Mouse (Mus musculus): ENCODE measurements around the gene Syne1. TPM values are rescaled to one million over a fixed set of nuclear protein-coding genes. Genes with fewer than 3 reads are reported as not detected.

Syne1 gene
- total RNA-seq, 2 experiments from 2014 or later, result 36.1 to 41.6 TPM

GRCm38 (mm10) chr10:5079945-5080468, 471.3 kb downstream of the Syne1 start:
- peak; percentile 84 for ATAC-seq (replicated peaks; ENCODE audit: poor library complexity)

GRCm38 (mm10) chr10:5075724-5076123, 475.6 kb downstream of the Syne1 start:
- ATAC-seq (replicated peaks; ENCODE audit: poor library complexity), result no peak

DNA sequence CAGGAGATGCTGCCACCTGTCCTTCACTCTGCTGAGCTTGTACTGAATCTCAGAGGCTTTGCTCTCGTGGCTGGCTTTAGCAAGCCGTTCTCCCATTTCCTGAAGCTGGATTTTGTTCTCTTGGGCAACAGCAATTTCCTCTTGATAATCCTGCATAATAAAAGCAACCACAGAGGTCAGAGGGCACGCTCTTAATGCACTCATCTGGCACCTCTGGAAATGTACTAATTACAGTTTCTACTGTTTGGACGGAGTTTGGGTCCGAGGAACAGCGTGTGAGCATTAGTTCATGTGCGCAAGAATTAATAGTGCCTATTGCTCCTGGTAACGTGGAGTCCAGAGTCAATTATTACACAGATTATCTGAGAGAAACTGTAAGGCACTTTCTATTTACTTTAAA, 479.2 kb downstream of the Syne1 start:
- no peak for ATAC-seq (replicated peaks; ENCODE audit: poor library complexity)

DNA sequence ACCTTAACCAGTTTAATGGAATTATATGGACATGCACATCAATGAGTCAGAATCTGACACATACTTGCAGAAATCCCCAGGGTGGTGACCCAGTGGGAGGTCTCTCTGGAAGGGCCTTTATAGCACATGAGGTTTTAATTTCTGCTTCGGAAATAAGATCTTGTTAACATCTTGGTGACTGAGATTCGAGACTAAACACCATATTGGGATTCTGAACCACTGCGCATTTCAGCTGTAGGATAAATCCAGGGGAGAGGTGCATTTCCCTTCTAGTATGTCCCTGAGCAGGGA, 480.4 kb downstream of the Syne1 start:
- no peak for ATAC-seq (replicated peaks; ENCODE audit: poor library complexity)

DNA sequence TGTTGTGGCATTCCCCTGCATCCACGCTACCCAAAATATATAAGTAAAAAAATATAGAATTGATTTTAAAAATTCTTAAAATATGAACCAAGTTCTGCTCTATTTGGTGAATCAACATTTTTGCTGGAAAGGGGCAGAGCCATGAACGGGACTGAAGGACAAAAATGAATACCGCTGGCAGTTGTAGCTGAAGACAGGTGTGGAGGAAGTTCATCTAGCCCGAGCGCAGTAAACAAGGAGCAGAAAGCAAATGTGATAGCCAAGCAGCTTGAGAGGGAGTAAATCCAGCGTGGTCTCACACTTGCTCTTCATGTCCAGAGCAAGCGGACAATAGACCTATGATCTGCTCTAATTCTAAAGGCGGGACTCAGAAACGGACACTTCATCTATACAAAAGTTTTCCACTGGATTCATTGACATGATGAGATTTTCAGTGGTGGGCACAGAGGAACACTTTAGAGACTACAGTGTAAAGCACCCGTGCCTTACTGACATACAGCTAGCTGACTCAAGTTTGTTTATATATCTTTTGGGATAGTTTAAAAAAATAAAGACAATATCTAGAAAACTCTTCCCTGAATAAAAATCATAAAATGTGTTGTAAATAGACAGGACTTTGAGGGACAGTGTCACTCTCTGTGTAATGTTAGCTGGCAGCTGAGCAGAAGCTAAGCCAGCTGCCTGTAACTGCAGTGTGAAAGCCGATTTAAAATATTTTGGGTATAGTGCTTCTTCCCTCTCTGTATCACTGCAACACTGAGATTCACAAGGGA, 480.9 kb downstream of the Syne1 start:
- ATAC-seq (replicated peaks; ENCODE audit: poor library complexity), result no peak

DNA sequence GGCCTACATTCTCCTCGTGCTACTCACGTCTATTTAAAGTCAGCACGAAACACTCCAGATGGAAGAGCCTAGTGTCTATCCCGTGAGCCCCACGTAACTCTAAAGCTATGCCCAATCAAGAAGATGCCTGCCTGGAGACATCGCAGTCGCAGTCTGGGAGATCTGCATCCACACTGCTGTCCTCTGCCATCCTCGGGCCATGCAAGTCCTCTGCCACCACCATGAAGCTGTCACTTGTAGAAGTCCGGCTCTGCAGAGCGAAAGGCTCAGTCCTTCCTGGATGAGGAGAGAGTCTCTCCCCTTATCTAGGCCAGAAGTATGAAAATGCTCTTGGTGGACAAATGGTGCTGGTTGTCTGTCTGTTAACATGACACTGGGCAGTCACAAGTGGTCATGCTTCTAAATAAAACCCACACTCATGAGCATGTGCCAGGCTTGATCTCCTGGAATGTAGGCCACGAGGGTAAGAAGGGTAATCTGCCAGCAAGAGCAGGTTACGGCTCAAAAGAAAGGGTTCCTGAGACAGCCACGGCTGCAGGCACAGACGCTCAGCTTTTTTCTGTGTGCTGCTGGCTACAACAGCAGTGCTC, 482.5 kb downstream of the Syne1 start, which contains the start of gene Gm10097:
Gene Gm10097, plus strand, starts transcription at position 517 of the 590 bp plus-strand sequence.
- ATAC-seq (replicated peaks; ENCODE audit: poor library complexity), result no peak

- ATAC-seq (replicated peaks; ENCODE audit: poor library complexity), result peak; percentile 92
Measured at GRCm38 (mm10) chr10:5067113-5067512, 484.2 kb downstream of the Syne1 start.

- ATAC-seq (replicated peaks; ENCODE audit: poor library complexity), result peak; percentile 20; the same call in 1 of the 2 replicates
Measured at GRCm38 (mm10) chr10:5059983-5060382, 491.3 kb downstream of the Syne1 start.

DNA sequence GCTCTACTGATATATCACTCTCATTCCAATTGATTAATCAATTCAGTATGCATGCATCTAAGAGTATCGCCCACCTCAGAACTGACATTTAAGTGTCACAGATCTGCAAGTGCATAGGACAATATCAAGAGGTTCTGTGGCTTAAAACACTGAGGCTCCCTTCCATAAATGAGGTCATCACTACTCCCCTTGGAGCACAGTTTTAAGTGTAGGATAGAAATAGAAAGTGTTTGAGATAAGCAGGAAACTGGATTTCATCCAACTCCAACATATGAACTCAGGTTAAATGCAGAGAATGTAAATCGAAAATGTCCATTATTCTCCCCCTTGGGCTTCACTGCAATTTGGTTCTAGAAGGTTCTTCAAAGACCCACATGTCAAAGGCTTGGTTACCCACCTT, 492.4 kb downstream of the Syne1 start:
- no peak for ATAC-seq (replicated peaks; ENCODE audit: poor library complexity)

- no peak for ATAC-seq (replicated peaks; ENCODE audit: poor library complexity)
Measured at GRCm38 (mm10) chr10:5057661-5058060, 493.6 kb downstream of the Syne1 start.

DNA sequence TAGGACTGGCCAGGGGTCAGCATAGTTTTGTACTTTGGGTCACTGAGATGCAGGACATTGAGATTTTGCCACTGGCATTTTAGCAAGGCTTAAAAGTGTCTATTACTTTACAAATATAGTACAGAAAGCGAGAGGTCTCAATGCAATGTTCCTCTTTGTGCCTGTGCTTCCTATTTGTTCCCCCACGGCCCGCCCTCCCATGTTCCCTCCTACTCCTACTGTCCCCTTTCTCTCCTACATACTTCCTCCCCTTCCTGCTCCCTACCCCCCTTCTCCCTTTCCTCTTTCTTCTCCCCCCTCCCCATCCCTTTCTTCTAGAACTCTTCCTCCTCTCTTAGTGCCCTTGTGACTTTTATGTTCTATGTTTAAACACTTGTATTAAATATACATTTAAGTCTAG, 494.3 kb downstream of the Syne1 start:
- ATAC-seq (replicated peaks; ENCODE audit: poor library complexity), result peak; percentile 46; the same call in 1 of the 2 replicates

DNA sequence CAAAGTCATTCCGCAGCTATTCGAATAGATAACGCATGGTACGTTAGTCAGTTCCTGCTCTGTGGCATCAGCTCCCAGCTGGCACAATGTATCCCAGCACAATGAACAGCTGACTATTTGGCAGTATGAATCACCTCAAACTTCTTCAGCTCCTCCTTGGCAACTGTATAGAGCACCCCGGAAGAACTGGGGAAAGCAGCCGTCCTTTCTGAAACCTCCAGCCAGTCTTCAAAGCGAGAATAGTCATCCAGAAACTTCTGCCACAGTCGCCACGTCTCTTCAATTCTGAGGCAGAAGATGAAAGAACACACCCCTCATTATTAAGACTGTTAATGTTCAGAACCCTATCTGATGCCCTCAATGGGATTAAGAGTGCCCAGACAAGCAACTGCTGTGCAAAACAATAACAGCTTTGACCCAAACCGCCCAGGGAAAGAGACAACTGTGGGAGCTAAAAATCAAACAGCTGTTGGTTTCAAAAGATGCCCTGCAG, 495.0 kb downstream of the Syne1 start:
- ATAC-seq (replicated peaks; ENCODE audit: poor library complexity), result no peak

- 0 out of 2 replicates have a peak, but pooled peaks have one; percentile 42 for ATAC-seq (replicated peaks; ENCODE audit: poor library complexity)
Measured at GRCm38 (mm10) chr10:5045671-5046070, 505.6 kb downstream of the Syne1 start.

DNA sequence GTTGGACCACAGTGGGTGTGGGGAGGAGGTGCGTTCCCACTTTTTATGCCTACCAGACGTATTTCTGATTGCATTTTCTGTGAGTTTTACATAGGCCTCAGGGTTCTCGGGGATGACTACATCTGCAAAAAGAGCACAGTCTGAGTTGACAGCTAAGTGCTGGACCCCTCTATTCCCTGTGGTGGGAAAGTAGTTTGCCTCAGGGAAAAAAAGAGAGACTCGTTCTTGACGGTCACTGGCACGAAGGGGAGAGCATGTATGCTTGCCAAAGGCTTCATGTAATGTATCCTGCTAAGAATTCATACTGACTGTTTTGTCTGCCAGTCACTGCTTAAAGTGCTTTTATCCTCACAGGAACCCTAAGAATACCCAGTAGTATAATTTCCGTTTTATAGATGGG, 506.1 kb downstream of the Syne1 start:
- ATAC-seq (replicated peaks; ENCODE audit: poor library complexity), result no peak

DNA sequence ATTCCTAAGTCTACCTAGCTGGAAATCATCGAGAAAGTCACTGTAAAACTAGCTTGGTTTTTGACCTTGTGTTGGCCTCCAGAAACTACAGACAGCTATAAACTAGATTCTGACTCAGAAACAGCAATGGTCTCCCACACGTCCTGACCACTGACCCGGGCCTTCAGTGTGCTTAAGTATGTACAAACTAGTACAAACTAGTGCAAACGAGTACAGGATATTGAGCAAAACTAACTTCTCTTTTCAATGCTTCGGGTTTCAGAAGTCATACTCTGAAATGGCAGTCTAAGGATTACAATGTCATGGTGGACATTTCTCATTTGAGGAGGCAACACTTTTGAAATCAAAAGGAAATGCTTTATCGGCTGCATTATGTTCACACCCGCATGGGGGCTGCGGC, 506.8 kb downstream of the Syne1 start:
- peak; percentile 87 for ATAC-seq (replicated peaks; ENCODE audit: poor library complexity)

GRCm38 (mm10) chr10:5041254-5041653, 510.0 kb downstream of the Syne1 start:
- ATAC-seq (replicated peaks; ENCODE audit: poor library complexity), result no peak

GRCm38 (mm10) chr10:5032192-5033048, 518.9 kb downstream of the Syne1 start:
- no peak for ATAC-seq (replicated peaks; ENCODE audit: poor library complexity)

DNA sequence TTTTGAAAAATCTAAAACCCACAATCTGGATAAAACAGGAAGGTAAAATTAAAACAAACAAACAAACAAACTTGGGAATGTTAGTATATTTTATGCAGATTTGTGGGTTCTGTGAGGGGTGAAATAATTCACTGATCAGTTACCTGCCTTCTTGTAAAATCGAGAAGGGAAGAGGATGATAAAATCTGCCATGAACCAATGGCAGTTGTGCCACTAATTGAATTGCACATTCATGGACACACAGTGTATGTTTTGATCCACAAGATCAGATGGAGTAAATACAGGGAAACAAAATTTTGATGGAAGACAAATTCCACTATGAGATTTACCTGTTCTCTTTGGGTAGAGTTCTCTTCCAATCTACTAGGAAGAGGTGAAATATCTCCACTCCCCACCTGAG, 521.4 kb downstream of the Syne1 start:
- ATAC-seq (replicated peaks; ENCODE audit: poor library complexity), result no peak

GRCm38 (mm10) chr10:5029161-5029560, 522.1 kb downstream of the Syne1 start:
- ATAC-seq (replicated peaks; ENCODE audit: poor library complexity), result no peak

GRCm38 (mm10) chr10:5028301-5028700, 523.0 kb downstream of the Syne1 start:
- no peak for ATAC-seq (replicated peaks; ENCODE audit: poor library complexity)

- no peak for ATAC-seq (replicated peaks; ENCODE audit: poor library complexity)
Measured at GRCm38 (mm10) chr10:5027208-5027607, 524.1 kb downstream of the Syne1 start.

Data from megakaryocyte progenitor cell, adult 5-6 weeks (primary cell).